Mouse (Mus musculus): ENCODE results near the gene A830005F24Rik.

- no peak for TF ChIP-seq CTCF (IDR thresholded peaks at IDR 0.05; ENCODE audit: borderline replicate concordance, control insufficient read depth, extremely low read depth, insufficient read depth, low read length, poor library complexity)
- no peak for TF ChIP-seq POLR2A (IDR thresholded peaks at IDR 0.05; ENCODE audit: control insufficient read depth, extremely low read depth, insufficient read depth, low read length, poor library complexity)
These were observed 34.3 kb downstream of the A830005F24Rik start for GRCm38 (mm10) chr13:48547623-48548022.
